Mouse (Mus musculus) naive thymus-derived CD4-positive, alpha-beta T cell, adult 5 months (primary cell): ENCODE measurements around the gene Tex35. TPM values are rescaled to one million over a fixed set of nuclear protein-coding genes. Genes with fewer than 3 reads are reported as not detected.

Experiments used
- polyA plus RNA-seq: library from polyadenylated mRNA; unstranded; fragments of 100-300 nt; shearing (Covaris generic); gene quantifications from one replicate; pipeline ENCODE4 v1.2.1, GENCODE M21; 2017

The Tex35 gene
- polyA plus RNA-seq: not detected

GRCm38 (mm10) chr1:157108580-157108979 lies at the start of gene Tex35:
Tex35 (minus strand) TSS chr1:157108680.

Other genes with a start within 250 kb of the Tex35 start
- 87.1 TPM for gene Ralgps2, start 169.1 kb downstream of the Tex35 start, polyA plus RNA-seq